Mouse (Mus musculus) heart, postnatal 0 days (tissue): ENCODE results near the gene Tenm2. TPM values are rescaled to one million over a fixed set of nuclear protein-coding genes. Genes with fewer than 3 reads are reported as not detected.

Source experiments
- ATAC-seq: fragments of 200-750 bp; cut with Nextera tagmentation; 2 replicates; pipeline ENCODE4 v1.8.0; 2017; ENCODE audit warnings: low read depth, moderate number of reproducible peaks, moderate library complexity; ENCODE audit not compliant: insufficient read depth
- DNase-seq: peaks from one replicate; pipeline ENCODE4 v3.0.0-alpha.2; 2016; ENCODE audit warnings: low spot score
- H3K27ac ChIP-seq: fragments of 300-500 bp; sonication (generic); 2 replicates; pipeline ENCODE4 v1.5.1; 2014; ENCODE audit warnings: low read depth, mild to moderate bottlenecking
- H3K27me3 ChIP-seq: fragments of 300-500 bp; sonication (generic); 2 replicates; pipeline ENCODE4 v1.6.1; 2014; ENCODE audit warnings: low read length, mixed read lengths; ENCODE audit not compliant: control insufficient read depth, insufficient read depth
- H3K36me3 ChIP-seq: fragments of 300-500 bp; sonication (generic); replicated peaks from 2 replicates; pipeline ENCODE4 v1.6.1; 2014; ENCODE audit warnings: low read length, mixed read lengths; ENCODE audit not compliant: control insufficient read depth, insufficient read depth
- H3K4me1 ChIP-seq: fragments of 300-500 bp; sonication (generic); 2 replicates; pipeline ENCODE4 v1.6.1; 2014; ENCODE audit warnings: antibody characterized with exemption; ENCODE audit not compliant: control insufficient read depth, insufficient read depth
- H3K4me2 ChIP-seq: fragments of 300-500 bp; sonication (generic); 2 replicates; pipeline ENCODE4 v1.6.1; 2014; ENCODE audit warnings: low read depth, mild to moderate bottlenecking, low read length, moderate library complexity
- H3K4me3 ChIP-seq: fragments of 300-500 bp; sonication (generic); 2 replicates; pipeline ENCODE4 v1.5.1; 2014; ENCODE audit warnings: low read depth, low read length
- H3K9ac ChIP-seq: fragments of 300-500 bp; sonication (generic); replicated peaks from 2 replicates; pipeline ENCODE4 v1.6.1; 2014; ENCODE audit warnings: low read depth, low read length, mixed read lengths
- H3K9me3 ChIP-seq: fragments of 300-500 bp; sonication (generic); replicated peaks from 2 replicates; pipeline ENCODE4 v1.6.1; 2016; ENCODE audit warnings: low read length; ENCODE audit not compliant: control insufficient read depth
- CTCF ChIP-seq: IDR thresholded peaks from 2 replicates; pipeline ENCODE4 v1.5.1; 2016; ENCODE audit warnings: antibody characterized with exemption, control low read depth, low read depth
- EP300 ChIP-seq: IDR thresholded peaks from 2 replicates; pipeline ENCODE4 v1.6.1; 2016; ENCODE audit warnings: antibody characterized with exemption, low read depth
- WGBS: fragments of 180-500 bp; shearing (Covaris S2); extraction: QIAGEN DNeasy Blood & Tissue Kit; methylation state at CpG from one replicate; pipeline ENCODE4 v1.1.7; 2014; 5-methylcytosine and 5-hydroxymethylcytosine counted together
- polyA plus RNA-seq: library from polyadenylated mRNA; unstranded; fragments of >200 nt; fragmentation: Nextera tagmentation; extraction: Ambion mirVana; gene quantifications from 2 replicates; pipeline ENCODE4 v1.2.1, GENCODE M21; 2015
- total RNA-seq: library from RNA; depleted of rRNA; stranded (reverse); fragments of >200 nt; gene quantifications from 2 replicates; pipeline ENCODE4 v1.2.3, GENCODE M21; 2014; ENCODE audit warnings: low replicate concordance

The Tenm2 gene
- total and polyA plus RNA-seq, 2 experiments from 2014 or later, result 0.14 to 0.95 TPM

GRCm38 (mm10) chr11:36420047-36420446 is 815.7 kb downstream of the Tenm2 start:
- WGBS, result 85% methylated on average over 7 of the region's 7 CpGs

GRCm38 (mm10) chr11:36415244-36415643 is 820.5 kb downstream of the Tenm2 start:
- Histone ChIP-seq H3K36me3 (no peaks in the 10 kb centered on the region), H3K27me3 (no peaks in the 10 kb centered on the region), H3K27ac (no peak overlapping the region), H3K4me2 (no peak overlapping the region), H3K4me3 (no peak overlapping the region), H3K4me1 (no peaks in the 10 kb centered on the region), H3K9me3 (no peaks in the 10 kb centered on the region), H3K9ac (no peak overlapping the region)
- no peak for TF ChIP-seq CTCF
- ATAC-seq (no peak), DNase-seq (no peak)
- 81% methylated on average over 7 of the region's 7 CpGs for WGBS

More at GRCm38 (mm10) chr11:36420047-36420446, 815.7 kb downstream of the Tenm2 start:
- TF ChIP-seq CTCF, result no peak
- no peak for TF ChIP-seq EP300
- no peak overlapping the region for H3K9ac ChIP-seq
- DNase-seq (no peak), ATAC-seq (no peak)
- no peak overlapping the region for H3K4me2 ChIP-seq
- no peaks in the 10 kb centered on the region for H3K4me1 ChIP-seq
- H3K27me3 ChIP-seq, result no peaks in the 10 kb centered on the region
- H3K36me3 ChIP-seq, result no peaks in the 10 kb centered on the region
- no peaks in the 10 kb centered on the region for H3K9me3 ChIP-seq
- no peak overlapping the region for H3K27ac ChIP-seq
- no peak overlapping the region for H3K4me3 ChIP-seq

- no peak overlapping the region for H3K9ac ChIP-seq
- no peaks in the 10 kb centered on the region for H3K4me1 ChIP-seq
- DNase-seq (no peak), ATAC-seq (no peak)
- H3K27ac ChIP-seq, result no peak overlapping the region
- no peak overlapping the region for H3K4me2 ChIP-seq
- H3K36me3 ChIP-seq, result no peaks in the 10 kb centered on the region
- TF ChIP-seq EP300 (no peak), CTCF (no peak)
- no peaks in the 10 kb centered on the region for H3K27me3 ChIP-seq
- no peaks in the 10 kb centered on the region for H3K9me3 ChIP-seq
- no peak overlapping the region for H3K4me3 ChIP-seq
- 73% methylated on average over 13 of the region's 13 CpGs for WGBS
These were observed 824.9 kb downstream of the Tenm2 start for GRCm38 (mm10) chr11:36410881-36411280.

GRCm38 (mm10) chr11:36395803-36396710 is 839.7 kb downstream of the Tenm2 start:
- DNase-seq (no peak), ATAC-seq (no peak)
- TF ChIP-seq EP300 (no peak), CTCF (no peak)
- H3K4me2 ChIP-seq, result no peak overlapping the region
- WGBS, result 27% methylated on average over 12 of the region's 12 CpGs
- no peak overlapping the region for H3K27ac ChIP-seq
- H3K27me3 ChIP-seq, result no peaks in the 10 kb centered on the region
- H3K4me1 ChIP-seq, result peaks cover 8% of the 10 kb centered on the region; the same call in 1 of the 2 replicates
- no peak overlapping the region for H3K9ac ChIP-seq
- H3K4me3 ChIP-seq, result no peak overlapping the region
- no peaks in the 10 kb centered on the region for H3K9me3 ChIP-seq
- H3K36me3 ChIP-seq, result no peaks in the 10 kb centered on the region

GRCm38 (mm10) chr11:36384696-36385095 is 851.1 kb downstream of the Tenm2 start:
- no peak for TF ChIP-seq CTCF
- TF ChIP-seq EP300, result no peak
- 72% methylated on average over 5 of the region's 5 CpGs for WGBS
- Histone ChIP-seq H3K4me2 (no peak overlapping the region), H3K36me3 (no peaks in the 10 kb centered on the region), H3K4me1 (0 out of 2 replicates have a peak, but pooled peaks cover 4% of the 10 kb centered on the region), H3K27ac (no peak overlapping the region), H3K9me3 (no peaks in the 10 kb centered on the region), H3K27me3 (no peaks in the 10 kb centered on the region), H3K9ac (no peak overlapping the region), H3K4me3 (no peak overlapping the region)
- no peak for ATAC-seq
- DNase-seq, result no peak
